Mouse (Mus musculus): ENCODE data around the gene Cep170b. TPM values are rescaled to one million over a fixed set of nuclear protein-coding genes. Genes with fewer than 3 reads are reported as not detected.

Cep170b gene
- polyA plus RNA-seq, 1 experiment from 2014 or later: 23.1 TPM

DNA sequence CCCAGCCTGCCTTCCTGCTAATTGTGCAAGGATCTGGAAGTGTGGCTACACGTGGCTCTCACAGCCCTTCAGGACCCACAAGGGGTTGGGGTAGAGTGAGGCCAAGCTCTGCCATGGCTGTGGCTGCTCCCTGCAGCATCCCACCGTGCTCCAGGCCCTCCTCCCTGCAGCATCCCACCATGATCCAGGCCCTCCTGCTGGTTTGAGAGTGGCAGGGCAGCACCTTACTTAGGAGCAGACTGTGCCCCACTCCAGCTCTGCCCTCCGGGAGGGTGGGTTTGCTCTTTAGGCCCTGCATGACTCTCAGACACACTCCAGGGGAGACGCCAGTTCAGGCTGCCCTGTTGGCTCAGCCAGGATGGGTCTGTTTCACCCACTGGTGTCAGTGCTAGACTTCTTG is 50.1 kb downstream of the Cep170b start:
- Histone ChIP-seq H3K27ac (ENCODE audit: low read depth) (no peak overlapping the region), H3K4me1 (ENCODE audit: insufficient read depth) (no peaks in the 10 kb centered on the region), H3K4me2 (no peak overlapping the region), H3K36me3 (ENCODE audit: insufficient read depth) (no peaks in the 10 kb centered on the region), H3K9ac (no peak overlapping the region), H3K27me3 (ENCODE audit: insufficient read depth, low read length) (no peaks in the 10 kb centered on the region), H3K9me3 (ENCODE audit: low read depth, low read length) (no peaks in the 10 kb centered on the region), H3K4me3 (ENCODE audit: low read depth, low read length) (no peak overlapping the region)
- DNase-seq (no peak), ATAC-seq (ENCODE audit: insufficient read depth) (no peak)
- TF ChIP-seq CTCF (IDR thresholded peaks at IDR 0.05; ENCODE audit: low read depth): no peak
- 69% methylated on average over 4 of the region's 4 CpGs for WGBS

DNA sequence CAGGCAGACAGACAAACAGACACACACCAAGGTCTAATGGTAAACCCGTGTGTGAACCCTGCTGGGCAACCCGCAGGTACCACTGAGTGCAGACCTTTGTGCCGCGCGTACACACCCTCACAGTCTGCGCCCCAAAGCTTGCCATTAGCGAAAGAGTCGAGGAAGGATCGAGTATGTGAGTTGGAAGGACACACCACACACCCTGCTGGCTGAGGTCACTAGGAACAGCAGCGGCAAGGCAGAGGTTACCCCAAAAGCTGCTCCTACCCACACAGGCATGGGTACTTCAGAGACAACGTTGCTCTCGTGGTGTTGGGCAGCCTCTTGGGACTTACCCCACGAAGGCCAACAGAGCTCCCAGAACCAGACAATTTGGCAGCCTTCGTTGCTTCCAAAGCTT is 52.1 kb downstream of the Cep170b start:
- no peak overlapping the region for H3K9ac ChIP-seq
- 86% methylated on average over 14 of the region's 14 CpGs for WGBS
- H3K4me1 ChIP-seq (ENCODE audit: insufficient read depth): no peaks in the 10 kb centered on the region
- no peaks in the 10 kb centered on the region for H3K27me3 ChIP-seq (ENCODE audit: insufficient read depth, low read length)
- no peak for DNase-seq
- H3K9me3 ChIP-seq (ENCODE audit: low read depth, low read length): no peaks in the 10 kb centered on the region
- H3K27ac ChIP-seq (ENCODE audit: low read depth): no peak overlapping the region
- ATAC-seq (ENCODE audit: insufficient read depth): no peak
- no peaks in the 10 kb centered on the region for H3K36me3 ChIP-seq (ENCODE audit: insufficient read depth)
- H3K4me3 ChIP-seq (ENCODE audit: low read depth, low read length): no peak overlapping the region
- TF ChIP-seq CTCF (IDR thresholded peaks at IDR 0.05; ENCODE audit: low read depth): no peak
- no peak overlapping the region for H3K4me2 ChIP-seq

DNA sequence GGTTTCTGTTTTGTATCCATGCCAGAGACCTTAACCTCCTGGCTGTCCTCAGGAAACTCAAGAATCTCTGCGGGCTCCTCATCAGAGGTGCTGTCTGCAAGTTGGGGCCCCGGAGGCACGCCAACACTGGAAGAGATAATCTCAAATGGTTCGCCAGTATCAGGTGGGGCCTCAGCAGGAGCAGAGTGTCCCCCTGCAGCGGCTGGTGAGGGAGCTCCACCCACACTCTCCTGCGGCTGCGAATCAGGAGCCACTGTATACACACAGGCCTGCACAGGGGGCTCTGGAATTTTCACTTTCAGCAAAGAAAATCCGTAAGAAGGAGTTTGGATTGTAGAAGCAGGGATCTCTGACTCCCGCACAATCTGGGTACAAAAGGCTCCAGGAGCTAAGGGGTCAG is 53.1 kb downstream of the Cep170b start:
- H3K4me3 ChIP-seq (ENCODE audit: low read depth, low read length): no peak overlapping the region
- 17% methylated on average over 9 of the region's 9 CpGs for WGBS

DNA sequence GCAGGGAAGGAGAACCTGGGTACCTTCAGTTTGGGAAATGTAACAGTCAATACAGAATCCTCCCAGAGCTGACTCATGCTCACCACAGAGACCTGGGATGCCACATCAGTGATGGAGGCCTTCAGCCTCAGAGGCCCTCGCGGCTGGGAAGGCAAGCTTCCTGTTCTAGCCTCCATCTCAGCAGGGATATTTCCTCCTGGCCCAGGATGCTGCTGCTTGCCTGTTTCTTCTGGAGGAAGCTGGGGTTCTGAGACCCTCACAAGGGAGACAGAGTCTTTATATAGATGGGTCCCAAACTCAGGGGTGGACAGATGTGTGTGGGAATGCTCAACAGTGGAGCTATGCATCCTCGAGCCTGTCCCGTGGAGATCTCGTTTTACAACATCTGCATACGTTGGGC is 53.8 kb downstream of the Cep170b start:
- Histone ChIP-seq H3K9ac (no peak overlapping the region), H3K4me1 (ENCODE audit: insufficient read depth) (no peaks in the 10 kb centered on the region), H3K27me3 (ENCODE audit: insufficient read depth, low read length) (no peaks in the 10 kb centered on the region), H3K4me3 (ENCODE audit: low read depth, low read length) (no peak overlapping the region), H3K36me3 (ENCODE audit: insufficient read depth) (no peaks in the 10 kb centered on the region), H3K4me2 (no peak overlapping the region), H3K9me3 (ENCODE audit: low read depth, low read length) (no peaks in the 10 kb centered on the region), H3K27ac (ENCODE audit: low read depth) (no peak overlapping the region)
- 80% methylated on average over 6 of the region's 6 CpGs for WGBS
- no peak for DNase-seq
- ATAC-seq (ENCODE audit: insufficient read depth): no peak
- no peak for TF ChIP-seq CTCF (IDR thresholded peaks at IDR 0.05; ENCODE audit: low read depth)

More for the DNA sequence above, 53.1 kb downstream of the Cep170b start:
- DNase-seq (no peak), ATAC-seq (ENCODE audit: insufficient read depth) (no peak)
- no peak for TF ChIP-seq CTCF (IDR thresholded peaks at IDR 0.05; ENCODE audit: low read depth)
- Histone ChIP-seq H3K4me1 (ENCODE audit: insufficient read depth) (no peaks in the 10 kb centered on the region), H3K27me3 (ENCODE audit: insufficient read depth, low read length) (no peaks in the 10 kb centered on the region), H3K27ac (ENCODE audit: low read depth) (no peak overlapping the region), H3K9ac (no peak overlapping the region), H3K36me3 (ENCODE audit: insufficient read depth) (no peaks in the 10 kb centered on the region), H3K4me2 (no peak overlapping the region), H3K9me3 (ENCODE audit: low read depth, low read length) (no peaks in the 10 kb centered on the region)

DNA sequence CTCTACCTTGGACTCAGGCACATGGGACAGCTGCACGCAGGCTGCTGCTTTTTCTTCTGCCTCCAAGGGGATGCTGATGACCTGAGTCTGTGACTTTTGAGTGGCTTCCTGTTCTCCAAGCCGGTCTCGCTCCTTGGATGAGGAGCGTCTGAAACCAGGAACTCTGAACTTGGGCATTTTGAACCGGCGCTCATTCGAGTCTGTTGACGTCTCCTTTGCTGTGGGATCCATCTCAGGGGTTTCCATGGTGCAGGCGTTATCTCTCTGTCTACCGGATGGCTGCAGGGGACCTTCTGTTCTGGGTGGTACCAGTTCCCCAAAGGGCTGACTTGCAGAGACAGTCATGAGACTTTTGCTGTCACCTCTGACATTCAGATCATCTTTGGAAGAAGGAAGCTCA is 54.2 kb downstream of the Cep170b start:
- Histone ChIP-seq H3K4me1 (ENCODE audit: insufficient read depth) (no peaks in the 10 kb centered on the region), H3K4me3 (ENCODE audit: low read depth, low read length) (no peak overlapping the region), H3K9me3 (ENCODE audit: low read depth, low read length) (no peaks in the 10 kb centered on the region), H3K4me2 (no peak overlapping the region), H3K9ac (no peak overlapping the region), H3K27me3 (ENCODE audit: insufficient read depth, low read length) (no peaks in the 10 kb centered on the region), H3K36me3 (ENCODE audit: insufficient read depth) (no peaks in the 10 kb centered on the region), H3K27ac (ENCODE audit: low read depth) (no peak overlapping the region)
- ATAC-seq (ENCODE audit: insufficient read depth): no peak
- DNase-seq: no peak
- no peak for TF ChIP-seq CTCF (IDR thresholded peaks at IDR 0.05; ENCODE audit: low read depth)
- 88% methylated on average over 10 of the region's 10 CpGs for WGBS

DNA sequence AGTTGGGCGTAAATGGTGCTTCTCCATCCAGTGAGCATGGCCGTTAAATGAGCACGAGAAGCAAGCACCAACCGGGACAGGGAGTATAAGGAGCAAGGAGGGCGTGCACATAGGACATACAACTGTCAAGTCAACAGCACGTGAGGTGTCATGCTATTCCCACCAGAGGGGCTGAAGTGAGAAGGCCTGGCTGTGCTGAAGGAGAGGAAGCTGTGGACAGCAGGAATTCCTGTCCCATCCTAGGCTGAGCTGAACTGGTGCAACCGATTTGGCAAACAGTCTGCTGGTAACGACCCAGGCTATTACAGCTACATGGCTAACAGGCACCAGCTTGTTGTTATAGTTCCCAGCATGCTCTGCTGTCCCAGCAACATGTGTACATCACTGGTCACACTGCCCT is 70.8 kb downstream of the Cep170b start:
- Histone ChIP-seq H3K27ac (ENCODE audit: low read depth) (no peak overlapping the region), H3K36me3 (ENCODE audit: insufficient read depth) (no peaks in the 10 kb centered on the region), H3K4me2 (no peak overlapping the region), H3K27me3 (ENCODE audit: insufficient read depth, low read length) (peaks cover 8% of the 10 kb centered on the region; the same call in 1 of the 2 replicates), H3K4me1 (ENCODE audit: insufficient read depth) (peaks cover 22% of the 10 kb centered on the region; the same call in 1 of the 2 replicates), H3K9me3 (ENCODE audit: low read depth, low read length) (no peaks in the 10 kb centered on the region), H3K9ac (no peak overlapping the region), H3K4me3 (ENCODE audit: low read depth, low read length) (no peak overlapping the region)
- DNase-seq (no peak), ATAC-seq (ENCODE audit: insufficient read depth) (no peak)
- 64% methylated on average over 8 of the region's 8 CpGs for WGBS
- no peak for TF ChIP-seq CTCF (IDR thresholded peaks at IDR 0.05; ENCODE audit: low read depth)

DNA sequence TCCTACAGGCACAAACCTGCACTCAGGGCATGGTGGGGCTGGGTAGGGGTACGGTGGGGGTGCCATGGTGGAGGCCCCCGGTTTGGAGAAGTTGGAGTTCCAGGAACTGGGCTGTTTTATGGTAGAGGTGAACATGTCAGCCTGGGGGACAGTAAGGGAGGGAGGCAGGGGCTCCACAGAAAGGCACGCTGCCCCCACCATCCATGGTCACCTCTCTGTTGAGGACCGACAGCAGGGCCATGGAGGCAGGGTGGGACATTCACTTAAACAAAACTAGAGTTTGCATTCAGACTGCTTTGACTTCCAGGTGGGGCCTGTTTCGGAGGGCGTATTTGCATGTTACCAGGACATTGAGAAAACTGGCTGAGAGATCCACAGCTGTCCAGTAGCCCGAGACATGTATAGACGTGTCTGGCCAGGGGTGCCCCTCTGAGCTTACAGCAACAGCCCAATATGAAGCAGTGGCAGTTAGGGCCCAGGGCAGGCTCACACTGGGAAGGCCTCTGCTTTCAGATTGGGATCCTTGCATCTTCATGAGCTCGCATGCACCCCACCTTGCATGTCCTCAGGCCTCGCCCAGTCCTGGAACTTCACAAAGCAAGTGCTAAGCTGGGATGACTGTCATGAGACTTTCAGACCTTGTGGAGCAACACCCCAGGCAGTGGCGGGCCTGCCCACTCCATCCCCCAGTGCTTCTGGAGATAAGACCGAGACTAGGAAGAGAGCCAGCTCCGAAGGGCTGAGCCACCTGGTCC is 73.5 kb downstream of the Cep170b start:
- H3K9ac ChIP-seq: no peak overlapping the region
- H3K27ac ChIP-seq (ENCODE audit: low read depth): peak overlapping the region; percentile 67
- peaks cover 8% of the 10 kb centered on the region; the same call in 1 of the 2 replicates for H3K27me3 ChIP-seq (ENCODE audit: insufficient read depth, low read length)
- H3K36me3 ChIP-seq (ENCODE audit: insufficient read depth): no peaks in the 10 kb centered on the region
- DNase-seq (peak; percentile 83), ATAC-seq (ENCODE audit: insufficient read depth) (peak; percentile 71)
- 0 out of 2 replicates have a peak overlapping the region, but pooled peaks have one; percentile 18 for H3K4me2 ChIP-seq
- 59% methylated on average over 13 of the region's 13 CpGs for WGBS
- H3K4me1 ChIP-seq (ENCODE audit: insufficient read depth): peaks cover 26% of the 10 kb centered on the region; the same call in 1 of the 2 replicates
- H3K4me3 ChIP-seq (ENCODE audit: low read depth, low read length): no peak overlapping the region
- no peaks in the 10 kb centered on the region for H3K9me3 ChIP-seq (ENCODE audit: low read depth, low read length)
- TF ChIP-seq CTCF (IDR thresholded peaks at IDR 0.05; ENCODE audit: low read depth): no peak

Data from lung, embryonic 14.5 days (tissue).